ENCODE assay signal across 10 mouse cellular contexts in genomic region chr16:31016169-31016568, GRCm38 (mm10).
DNase-seq lines count a peak whose midpoint lies in the region; ATAC-seq and TF ChIP-seq lines count a peak whose summit lies in the region.
"Had no signal": no experiment of that assay in that cellular context is flagged by ENCODE, and none has a peak within 500 bp of the region (broad histone marks: within the 10 kb centered on the region; RNA-seq: fewer than 3 reads in every experiment).

No protein-coding gene starts in this region.

- no peaks in the 10 kb centered on the region for H3K36me3 ChIP-seq in kidney, embryonic 14.5 days (ENCODE audit: control insufficient read depth, insufficient read depth, low read length)
- H3K36me3 ChIP-seq in C2C12 (ENCODE audit: control insufficient read depth, insufficient read depth) = no peaks in the 10 kb centered on the region
- H3K36me3 ChIP-seq: heart, embryonic 15.5 days; lung, embryonic 15.5 days had no signal

- H3K79me3 ChIP-seq in C2C12 (ENCODE audit: low read depth) = no peaks in the 10 kb centered on the region

- no peak for ATAC-seq in kidney, embryonic 14.5 days (ENCODE audit: low FRiP score, low TSS enrichment)
- peak; percentile 55; the same call in 1 of the 2 replicates for ATAC-seq in megakaryocyte progenitor cell, adult 5-6 weeks (replicated peaks; ENCODE audit: poor library complexity)
- ATAC-seq in megakaryocyte-erythroid progenitor cell, adult 5-6 weeks (replicated peaks; ENCODE audit: low FRiP score, low TSS enrichment, poor library complexity, severe bottlenecking) = no peak
- no peak for ATAC-seq in inflammation-experienced regulatory T-cells, adult 6 months

- no peak overlapping the region for H3ac ChIP-seq in C2C12 (ENCODE audit: control insufficient read depth, insufficient read length, low read depth)

- H3K79me2 ChIP-seq in C2C12 (ENCODE audit: control insufficient read depth, insufficient read depth) = no peaks in the 10 kb centered on the region

- TF ChIP-seq CTCF in C2C12 (IDR thresholded peaks at IDR 0.05; ENCODE audit: control insufficient read depth, insufficient read depth, insufficient read length) = peak; percentile 30

- no peak overlapping the region for H3K4me3 ChIP-seq in kidney, embryonic 14.5 days (ENCODE audit: low read length)
- H3K4me3 ChIP-seq in C2C12 (ENCODE audit: insufficient read depth, poor library complexity, severe bottlenecking) = no peak overlapping the region
- H3K4me3 ChIP-seq: heart, embryonic 15.5 days; lung, embryonic 15.5 days had no signal

- H3K27me3 ChIP-seq in kidney, embryonic 14.5 days (ENCODE audit: control insufficient read depth, insufficient read depth, low read length) = no peaks in the 10 kb centered on the region
- no peaks in the 10 kb centered on the region for H3K27me3 ChIP-seq in C2C12 (ENCODE audit: control insufficient read depth, insufficient read depth, insufficient read length)
- H3K27me3 ChIP-seq: heart, embryonic 15.5 days; lung, embryonic 15.5 days had no signal

- H3K9me3 ChIP-seq in kidney, embryonic 14.5 days (ENCODE audit: control insufficient read depth, low read length) = no peaks in the 10 kb centered on the region
- H3K9me3 ChIP-seq: heart, embryonic 15.5 days; lung, embryonic 15.5 days had no signal

- no peak overlapping the region for H3K9ac ChIP-seq in kidney, embryonic 14.5 days (ENCODE audit: low read depth, low read length)
- H3K9ac ChIP-seq: heart, embryonic 15.5 days; lung, embryonic 15.5 days had no signal

- no peaks in the 10 kb centered on the region for H3K4me1 ChIP-seq in kidney, embryonic 14.5 days (ENCODE audit: control insufficient read depth, insufficient read depth, low read length)

- DNase-seq in kidney, adult 18-20 months = peak; percentile 49
- DNase-seq in adipocyte (ENCODE audit: low spot score) = peak; percentile 50
- DNase-seq in layer of hippocampus, adult 9-10 months (ENCODE audit: low spot score) = no peak

- no peak overlapping the region for H3K27ac ChIP-seq in kidney, embryonic 14.5 days (ENCODE audit: low read depth, low read length)
- H3K27ac ChIP-seq: heart, embryonic 15.5 days; lung, embryonic 15.5 days had no signal

- H3K4me2 ChIP-seq in kidney, embryonic 14.5 days (replicated peaks; ENCODE audit: low read depth, low read length) = no peak overlapping the region
- H3K4me2 ChIP-seq: heart, embryonic 15.5 days; lung, embryonic 15.5 days had no signal

- 81% methylated on average over 8 of the region's 8 CpGs for WGBS in kidney, embryonic 14.5 days

TF ChIP-seq in C2C12, 6 proteins besides CTCF, POLR2A, EP300 and RAD21:
- TF ChIP-seq MYOG (IDR thresholded peaks at IDR 0.05; ENCODE audit: control insufficient read depth, extremely low read depth, insufficient read length) (no peak), CEBPB (IDR thresholded peaks at IDR 0.05; ENCODE audit: low read depth) (no peak), MYOD1 (IDR thresholded peaks at IDR 0.05; ENCODE audit: control insufficient read depth, insufficient read length, low read depth) (no peak), USF1 (IDR thresholded peaks at IDR 0.05; ENCODE audit: low read depth) (no peak), FOSL1 (IDR thresholded peaks at IDR 0.05; ENCODE audit: insufficient read depth, low read length, poor library complexity, severe bottlenecking) (no peak), MAX (IDR thresholded peaks at IDR 0.05) (no peak)
TF ChIP-seq in C2C12: peak in this region for 0.
